Mouse (Mus musculus): Measurements from ENCODE around the gene Hpdl. TPM values are rescaled to one million over a fixed set of nuclear protein-coding genes. Genes with fewer than 3 reads are reported as not detected.
A peak's percentile ranks its signal among the peaks of the same experiment; 100 is the strongest.

Hpdl gene
- total and polyA plus RNA-seq, 2 experiments, result 0.15 to 0.18 TPM

DNA sequence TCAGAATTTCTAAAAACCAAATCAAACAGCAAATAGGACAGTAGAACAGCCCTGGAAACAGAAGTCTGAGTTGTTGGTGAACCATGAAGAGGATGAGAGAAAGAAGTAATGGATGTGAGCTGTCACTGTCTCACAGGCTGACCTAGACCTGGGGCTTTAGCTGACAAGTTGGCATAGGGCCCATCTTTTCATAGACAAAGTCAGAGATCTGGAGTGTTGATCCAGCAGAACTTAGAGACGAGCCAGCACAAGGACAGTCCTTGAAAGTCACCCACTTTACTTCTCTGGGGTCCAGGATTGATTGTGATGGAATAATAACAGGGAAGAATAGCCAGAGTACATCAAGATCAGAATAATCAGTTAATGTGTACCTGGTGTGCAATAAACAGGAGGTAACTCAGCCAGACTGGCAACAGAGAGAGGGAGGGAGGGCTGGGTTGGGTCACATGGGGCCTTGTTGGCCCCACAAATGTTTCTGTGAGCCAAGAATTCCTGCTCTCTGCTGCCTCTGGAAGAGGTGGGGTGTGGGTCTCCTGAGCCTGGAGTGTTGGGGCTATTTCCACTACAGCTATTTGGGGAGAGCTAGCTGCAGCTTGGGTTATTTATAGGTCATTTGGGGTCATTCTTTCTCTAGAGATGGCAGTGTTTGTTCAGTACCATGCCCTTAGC is 24.9 kb downstream of the Hpdl start:
- 15% methylated on average over 1 of the region's 1 CpGs for WGBS
- H3K9ac ChIP-seq (ENCODE audit: low read depth, low read length), result no peak overlapping the region
- H3K4me1 ChIP-seq (ENCODE audit: control insufficient read depth, insufficient read depth, low read length), result peaks cover 6% of the 10 kb centered on the region
- H3K79me2 ChIP-seq (ENCODE audit: control insufficient read depth, insufficient read depth, low read length), result no peaks in the 10 kb centered on the region
- H3K27me3 ChIP-seq (ENCODE audit: control insufficient read depth, insufficient read depth, low read length), result no peaks in the 10 kb centered on the region
- peak overlapping the region; percentile 61 for H3K27ac ChIP-seq (replicated peaks; ENCODE audit: insufficient read depth, low read depth, low read length)
- no peak for TF ChIP-seq POLR2A (IDR thresholded peaks at IDR 0.05; ENCODE audit: extremely low read depth, insufficient read depth, low read length)
- no peak for TF ChIP-seq CTCF (IDR thresholded peaks at IDR 0.05; ENCODE audit: low read depth, low read length)
- 0 out of 2 replicates have a peak, but pooled peaks cover 3% of the 10 kb centered on the region for H3K36me3 ChIP-seq (ENCODE audit: control insufficient read depth, insufficient read depth, low read length)
- H3K4me3 ChIP-seq (ENCODE audit: insufficient read depth, low read depth, low read length), result no peak overlapping the region
- DNase-seq (ENCODE audit: extremely low read depth, low read depth, low spot score), result peak; percentile 82

- Histone ChIP-seq H3K9ac (ENCODE audit: low read depth, low read length) (no peak overlapping the region), H3K27ac (replicated peaks; ENCODE audit: insufficient read depth, low read depth, low read length) (no peak overlapping the region), H3K27me3 (ENCODE audit: control insufficient read depth, insufficient read depth, low read length) (no peaks in the 10 kb centered on the region), H3K4me3 (ENCODE audit: insufficient read depth, low read depth, low read length) (no peak overlapping the region), H3K36me3 (ENCODE audit: control insufficient read depth, insufficient read depth, low read length) (0 out of 2 replicates have a peak, but pooled peaks cover 3% of the 10 kb centered on the region), H3K4me1 (ENCODE audit: control insufficient read depth, insufficient read depth, low read length) (peaks cover 6% of the 10 kb centered on the region), H3K79me2 (ENCODE audit: control insufficient read depth, insufficient read depth, low read length) (no peaks in the 10 kb centered on the region)
- peak; percentile 29 for DNase-seq (ENCODE audit: extremely low read depth, low read depth, low spot score)
- TF ChIP-seq CTCF (IDR thresholded peaks at IDR 0.05; ENCODE audit: low read depth, low read length) (0 out of 2 replicates have a peak, but pooled peaks have one; percentile 11), POLR2A (IDR thresholded peaks at IDR 0.05; ENCODE audit: extremely low read depth, insufficient read depth, low read length) (no peak)
- WGBS, result 70% methylated on average over 2 of the region's 2 CpGs
These were observed 27.2 kb downstream of the Hpdl start for GRCm38 (mm10) chr4:116794273-116794672.

GRCm38 (mm10) chr4:116792453-116792852 is 29.1 kb downstream of the Hpdl start:
- 0 out of 2 replicates have a peak, but pooled peaks cover 3% of the 10 kb centered on the region for H3K36me3 ChIP-seq (ENCODE audit: control insufficient read depth, insufficient read depth, low read length)
- H3K27ac ChIP-seq (replicated peaks; ENCODE audit: insufficient read depth, low read depth, low read length), result no peak overlapping the region
- H3K4me1 ChIP-seq (ENCODE audit: control insufficient read depth, insufficient read depth, low read length), result peaks cover 6% of the 10 kb centered on the region
- no peaks in the 10 kb centered on the region for H3K79me2 ChIP-seq (ENCODE audit: control insufficient read depth, insufficient read depth, low read length)
- no peaks in the 10 kb centered on the region for H3K27me3 ChIP-seq (ENCODE audit: control insufficient read depth, insufficient read depth, low read length)
- no peak overlapping the region for H3K4me3 ChIP-seq (ENCODE audit: insufficient read depth, low read depth, low read length)
- 91% methylated on average over 8 of the region's 8 CpGs for WGBS
- no peak for DNase-seq (ENCODE audit: extremely low read depth, low read depth, low spot score)
- H3K9ac ChIP-seq (ENCODE audit: low read depth, low read length), result no peak overlapping the region
- no peak for TF ChIP-seq POLR2A (IDR thresholded peaks at IDR 0.05; ENCODE audit: extremely low read depth, insufficient read depth, low read length)
- TF ChIP-seq CTCF (IDR thresholded peaks at IDR 0.05; ENCODE audit: low read depth, low read length), result no peak

DNA sequence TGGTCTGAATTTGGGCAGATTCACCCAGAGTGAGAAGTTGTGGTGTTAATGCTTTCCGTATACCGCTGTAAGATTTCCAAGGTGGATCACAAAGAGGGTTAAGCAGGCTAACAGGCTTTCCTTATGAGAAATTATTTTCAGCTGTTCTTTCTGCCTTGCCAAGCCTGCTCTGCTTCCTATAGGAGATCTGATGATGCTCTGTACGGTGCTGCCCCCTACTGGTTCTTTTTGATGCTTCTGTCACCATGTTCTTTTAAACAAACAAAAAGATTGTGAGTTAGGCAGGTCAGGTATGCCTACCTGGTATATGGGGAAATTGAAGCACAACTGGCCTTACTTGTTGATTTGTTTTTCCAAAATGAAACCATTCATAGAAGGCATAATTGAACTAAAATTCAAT is 32.6 kb downstream of the Hpdl start:
- no peak overlapping the region for H3K4me3 ChIP-seq (ENCODE audit: insufficient read depth, low read depth, low read length)
- no peaks in the 10 kb centered on the region for H3K27me3 ChIP-seq (ENCODE audit: control insufficient read depth, insufficient read depth, low read length)
- no peaks in the 10 kb centered on the region for H3K79me2 ChIP-seq (ENCODE audit: control insufficient read depth, insufficient read depth, low read length)
- TF ChIP-seq POLR2A (IDR thresholded peaks at IDR 0.05; ENCODE audit: extremely low read depth, insufficient read depth, low read length) (no peak), CTCF (IDR thresholded peaks at IDR 0.05; ENCODE audit: low read depth, low read length) (peak; percentile 42; the same call in 1 of the 2 replicates)
- no peak overlapping the region for H3K9ac ChIP-seq (ENCODE audit: low read depth, low read length)
- WGBS, result 30% methylated on average over 3 of the region's 3 CpGs
- H3K27ac ChIP-seq (replicated peaks; ENCODE audit: insufficient read depth, low read depth, low read length), result no peak overlapping the region
- 0 out of 2 replicates have a peak, but pooled peaks cover 3% of the 10 kb centered on the region for H3K36me3 ChIP-seq (ENCODE audit: control insufficient read depth, insufficient read depth, low read length)
- DNase-seq (ENCODE audit: extremely low read depth, low read depth, low spot score), result peak; percentile 60
- no peaks in the 10 kb centered on the region; the same call in 1 of the 2 replicates for H3K4me1 ChIP-seq (ENCODE audit: control insufficient read depth, insufficient read depth, low read length)

GRCm38 (mm10) chr4:116787985-116788760 is 33.3 kb downstream of the Hpdl start:
- TF ChIP-seq POLR2A (IDR thresholded peaks at IDR 0.05; ENCODE audit: extremely low read depth, insufficient read depth, low read length) (no peak), CTCF (IDR thresholded peaks at IDR 0.05; ENCODE audit: low read depth, low read length) (no peak)
- no peaks in the 10 kb centered on the region; the same call in 1 of the 2 replicates for H3K4me1 ChIP-seq (ENCODE audit: control insufficient read depth, insufficient read depth, low read length)
- H3K27me3 ChIP-seq (ENCODE audit: control insufficient read depth, insufficient read depth, low read length), result no peaks in the 10 kb centered on the region
- peak; percentile 24 for DNase-seq (ENCODE audit: extremely low read depth, low read depth, low spot score)
- H3K4me3 ChIP-seq (ENCODE audit: insufficient read depth, low read depth, low read length), result no peak overlapping the region
- H3K36me3 ChIP-seq (ENCODE audit: control insufficient read depth, insufficient read depth, low read length), result no peaks in the 10 kb centered on the region
- no peaks in the 10 kb centered on the region for H3K79me2 ChIP-seq (ENCODE audit: control insufficient read depth, insufficient read depth, low read length)
- no peak overlapping the region for H3K27ac ChIP-seq (replicated peaks; ENCODE audit: insufficient read depth, low read depth, low read length)
- WGBS, result 71% methylated on average over 7 of the region's 7 CpGs
- no peak overlapping the region for H3K9ac ChIP-seq (ENCODE audit: low read depth, low read length)
